Mouse (Mus musculus) lung, embryonic 14.5 days (tissue): Measurements from ENCODE around the gene Pdk1. TPM values are rescaled to one million over a fixed set of nuclear protein-coding genes. Genes with fewer than 3 reads are reported as not detected.
"Not testable (repeated sequence)": the region's sequence is repeated elsewhere in the genome, so short reads cannot be mapped to it uniquely, and the experiment has no call there.

Experiments used
- ATAC-seq: fragments of 200-750 bp; cut with Nextera tagmentation; 2 replicates; pipeline ENCODE4 v1.8.0; 2017; ENCODE audit warnings: mild to moderate bottlenecking, moderate TSS enrichment, moderate library complexity; ENCODE audit not compliant: insufficient read depth
- DNase-seq: peaks from one replicate; pipeline ENCODE4 v3.0.0-alpha.2; 2015
- H3K27ac ChIP-seq: fragments of 300-500 bp; sonication (generic); 2 replicates; pipeline ENCODE4 v1.5.1; 2014; ENCODE audit warnings: low read depth, mild to moderate bottlenecking, moderate library complexity
- H3K27me3 ChIP-seq: fragments of 300-500 bp; sonication (generic); 2 replicates; pipeline ENCODE4 v1.6.1; 2014; ENCODE audit warnings: low read length, control low read depth; ENCODE audit not compliant: insufficient read depth
- H3K36me3 ChIP-seq: fragments of 300-500 bp; sonication (generic); 2 replicates; pipeline ENCODE4 v1.6.1; 2014; ENCODE audit warnings: control low read depth; ENCODE audit not compliant: insufficient read depth
- H3K4me1 ChIP-seq: fragments of 300-500 bp; sonication (generic); 2 replicates; pipeline ENCODE4 v1.6.1; 2014; ENCODE audit warnings: antibody characterized with exemption, control low read depth; ENCODE audit not compliant: insufficient read depth
- H3K4me2 ChIP-seq: fragments of 300-500 bp; sonication (generic); 2 replicates; pipeline ENCODE4 v1.6.1; 2014; ENCODE audit warnings: mild to moderate bottlenecking
- H3K4me3 ChIP-seq: fragments of 300-500 bp; sonication (generic); 2 replicates; pipeline ENCODE4 v1.5.1; 2014; ENCODE audit warnings: low read depth, low read length
- H3K9ac ChIP-seq: fragments of 300-500 bp; sonication (generic); 2 replicates; pipeline ENCODE4 v1.6.1; 2014
- H3K9me3 ChIP-seq: fragments of 300-500 bp; sonication (generic); 2 replicates; pipeline ENCODE4 v1.6.1; 2016; ENCODE audit warnings: low read depth, low read length, control low read depth
- CTCF ChIP-seq: IDR thresholded peaks from 2 replicates; pipeline ENCODE4 v1.5.1; 2016; ENCODE audit warnings: antibody characterized with exemption, low read depth
- WGBS: fragments of 180-500 bp; shearing (Covaris S2); extraction: QIAGEN DNeasy Blood & Tissue Kit; methylation state at CpG from one replicate; pipeline ENCODE4 v1.1.7; 2014; 5-methylcytosine and 5-hydroxymethylcytosine counted together
- polyA plus RNA-seq: library from polyadenylated mRNA; unstranded; fragments of >200 nt; fragmentation: Nextera tagmentation; extraction: Ambion mirVana; gene quantifications from 2 replicates; pipeline ENCODE4 v1.2.1, GENCODE M21; 2014

The Pdk1 gene
- polyA plus RNA-seq, 1 experiment from 2014 or later, result 45.1 TPM

DNA sequence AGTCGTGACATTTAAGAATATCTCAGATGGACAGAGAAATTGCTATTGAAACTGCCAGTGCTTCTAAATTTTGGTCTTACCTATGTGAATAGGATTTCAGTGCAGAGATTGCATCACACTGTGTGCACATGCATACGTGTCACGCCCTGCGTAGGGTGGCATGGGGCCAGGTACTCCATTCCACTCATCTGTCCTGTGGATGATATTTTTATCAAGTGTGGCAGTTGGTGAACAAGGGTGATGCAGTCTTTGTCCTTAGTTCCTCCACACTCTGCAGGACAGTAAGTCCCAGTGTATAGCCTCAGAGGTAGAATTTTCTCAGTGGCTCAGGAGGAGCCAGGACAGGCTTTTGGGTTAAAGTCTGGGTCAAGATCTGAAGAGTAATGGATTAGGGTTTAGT lies 36.8 kb upstream of the Pdk1 start:
- Histone ChIP-seq H3K36me3 (peaks cover 22% of the 10 kb centered on the region), H3K9me3 (no peaks in the 10 kb centered on the region), H3K4me1 (no peaks in the 10 kb centered on the region), H3K27me3 (no peaks in the 10 kb centered on the region), H3K9ac (no peak overlapping the region), H3K4me2 (no peak overlapping the region), H3K4me3 (no peak overlapping the region), H3K27ac (no peak overlapping the region)
- WGBS, result 78% methylated on average over 4 of the region's 4 CpGs
- ATAC-seq, result no peak
- TF ChIP-seq CTCF, result no peak
- DNase-seq, result no peak

DNA sequence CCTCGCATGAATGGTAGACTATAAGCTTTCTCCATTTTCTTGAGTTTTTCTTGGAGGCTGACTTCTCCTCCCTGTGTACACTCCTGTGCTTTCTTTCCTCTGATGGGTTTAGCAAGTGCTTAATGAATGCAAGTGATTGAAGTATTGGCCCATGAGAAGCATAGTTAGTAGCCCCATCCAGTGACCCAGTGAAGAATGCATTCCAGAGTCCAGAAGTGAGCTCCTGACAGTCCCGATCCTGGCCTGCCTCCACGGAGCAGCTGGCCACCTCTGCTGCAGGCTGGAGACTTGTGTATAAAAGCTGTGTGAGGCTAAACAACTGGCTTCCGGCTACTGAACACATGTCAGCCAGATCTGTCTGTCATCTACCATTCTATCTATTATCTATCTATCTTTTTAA lies 35.8 kb upstream of the Pdk1 start:
- 40% methylated on average over 4 of the region's 4 CpGs for WGBS
- H3K9ac ChIP-seq, result no peak overlapping the region
- no peaks in the 10 kb centered on the region for H3K27me3 ChIP-seq

GRCm38 (mm10) chr2:71837791-71838190 lies 35.2 kb upstream of the Pdk1 start:
- no peaks in the 10 kb centered on the region for H3K4me1 ChIP-seq
- no peak overlapping the region for H3K4me3 ChIP-seq
- no peak overlapping the region for H3K27ac ChIP-seq
- no peak overlapping the region for H3K9ac ChIP-seq
- no peaks in the 10 kb centered on the region for H3K9me3 ChIP-seq
- ATAC-seq, result no peak; the same call in 1 of the 2 replicates
- peak; percentile 89 for DNase-seq
- peaks cover 22% of the 10 kb centered on the region for H3K36me3 ChIP-seq
- peak; percentile 68 for TF ChIP-seq CTCF
- no peak overlapping the region for H3K4me2 ChIP-seq
- WGBS, result 28% methylated on average over 6 of the region's 6 CpGs
- no peaks in the 10 kb centered on the region for H3K27me3 ChIP-seq

More for the DNA sequence above, 35.8 kb upstream of the Pdk1 start:
- DNase-seq (peak; percentile 13), ATAC-seq (no peak)
- H3K9me3 ChIP-seq, result no peaks in the 10 kb centered on the region
- no peak overlapping the region for H3K4me3 ChIP-seq
- H3K4me2 ChIP-seq, result no peak overlapping the region
- H3K36me3 ChIP-seq, result peaks cover 22% of the 10 kb centered on the region
- no peak for TF ChIP-seq CTCF
- H3K27ac ChIP-seq, result no peak overlapping the region
- no peaks in the 10 kb centered on the region for H3K4me1 ChIP-seq

DNA sequence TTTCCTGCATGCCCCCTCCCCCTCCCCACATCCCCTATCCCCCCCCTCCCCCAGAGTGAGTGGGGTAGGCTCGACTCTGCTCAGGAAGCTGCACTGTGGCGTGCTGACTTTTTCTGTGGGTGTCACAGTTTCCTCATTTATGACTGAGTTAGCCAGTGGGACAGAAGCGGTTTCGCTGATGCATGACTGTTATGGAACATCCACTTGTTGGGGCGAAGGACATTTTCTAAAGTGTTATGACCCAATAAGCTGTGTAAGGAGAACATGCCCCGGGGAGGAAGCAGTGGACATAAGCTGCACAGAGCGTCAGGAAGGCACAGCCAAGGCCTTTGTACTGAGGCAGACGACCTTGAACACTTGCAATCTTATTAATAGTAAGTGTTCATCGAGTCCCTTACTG lies 29.7 kb upstream of the Pdk1 start:
- no peak for ATAC-seq
- peaks cover 46% of the 10 kb centered on the region for H3K36me3 ChIP-seq
- 72% methylated on average over 9 of the region's 9 CpGs for WGBS

GRCm38 (mm10) chr2:71844906-71845305 lies 28.1 kb upstream of the Pdk1 start:
- no peak overlapping the region for H3K4me3 ChIP-seq
- H3K27ac ChIP-seq, result no peak overlapping the region
- peaks cover 37% of the 10 kb centered on the region for H3K36me3 ChIP-seq
- H3K27me3 ChIP-seq, result no peaks in the 10 kb centered on the region
- DNase-seq (no peak), ATAC-seq (no peak)
- no peaks in the 10 kb centered on the region for H3K9me3 ChIP-seq
- WGBS, result 89% methylated on average over 6 of the region's 6 CpGs
- H3K9ac ChIP-seq, result no peak overlapping the region
- H3K4me2 ChIP-seq, result no peak overlapping the region
- H3K4me1 ChIP-seq, result no peaks in the 10 kb centered on the region
- TF ChIP-seq CTCF, result no peak

More for the DNA sequence above, 29.7 kb upstream of the Pdk1 start:
- Histone ChIP-seq H3K4me3 (no peak overlapping the region), H3K9ac (no peak overlapping the region), H3K27me3 (no peaks in the 10 kb centered on the region), H3K4me2 (no peak overlapping the region), H3K9me3 (no peaks in the 10 kb centered on the region), H3K27ac (no peak overlapping the region), H3K4me1 (no peaks in the 10 kb centered on the region)
- no peak for DNase-seq
- no peak for TF ChIP-seq CTCF

GRCm38 (mm10) chr2:71852161-71852560 lies 20.9 kb upstream of the Pdk1 start:
- DNase-seq, H3K9me3 ChIP-seq, H3K27me3 ChIP-seq, H3K4me2 ChIP-seq, H3K9ac ChIP-seq, H3K27ac ChIP-seq, H3K4me1 ChIP-seq, ATAC-seq, H3K4me3 ChIP-seq: not testable (repeated sequence)
- peak; percentile 60 for TF ChIP-seq CTCF
- H3K36me3 ChIP-seq, result peaks cover 33% of the 10 kb centered on the region
- WGBS, result 1% methylated on average over 6 of the region's 8 CpGs

DNA sequence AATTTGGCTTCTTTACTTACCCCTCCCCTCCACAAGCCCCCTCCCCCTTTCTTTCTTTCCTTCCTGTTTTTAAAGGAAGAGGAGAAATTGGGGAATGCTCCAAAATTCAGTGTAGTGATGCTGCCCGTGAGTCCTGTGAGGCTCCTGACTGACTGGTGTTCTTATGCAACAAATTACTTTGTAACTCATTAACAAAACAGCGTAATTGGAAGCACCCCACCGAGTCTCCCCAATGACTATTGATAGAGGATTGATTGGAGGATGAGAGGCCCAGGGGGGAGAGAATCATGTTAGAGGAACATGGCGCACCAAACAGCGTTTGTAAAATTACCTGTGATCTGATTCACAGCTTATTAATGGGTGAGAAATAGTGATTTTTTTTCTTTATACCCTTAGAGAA lies 17.9 kb upstream of the Pdk1 start:
- H3K36me3 ChIP-seq, result peaks cover 25% of the 10 kb centered on the region; the same call in 1 of the 2 replicates
- no peaks in the 10 kb centered on the region for H3K9me3 ChIP-seq
- ATAC-seq, result no peak
- no peak overlapping the region for H3K27ac ChIP-seq
- H3K4me2 ChIP-seq, result no peak overlapping the region
- no peak overlapping the region for H3K9ac ChIP-seq
- H3K4me1 ChIP-seq, result no peaks in the 10 kb centered on the region
- H3K27me3 ChIP-seq, result no peaks in the 10 kb centered on the region
- DNase-seq, result no peak
- TF ChIP-seq CTCF, result no peak
- no peak overlapping the region for H3K4me3 ChIP-seq
- 77% methylated on average over 5 of the region's 5 CpGs for WGBS
